Mouse (Mus musculus) left cerebral cortex, postnatal 4 days (tissue): Measurements from ENCODE around the gene Rdx. TPM values are rescaled to one million over a fixed set of nuclear protein-coding genes. Genes with fewer than 3 reads are reported as not detected.
A peak's percentile ranks its signal among the peaks of the same experiment; 100 is the strongest.

Experiments used
- DNase-seq: peaks from one replicate; pipeline ENCODE4 v3.0.0-alpha.2; 2022
- intact Hi-C: fragments of 180-260 bp; cut with DNase I; formaldehyde crosslinking; loops from one replicate; pipeline ENCODE4 v1.15.1; 2025
- total RNA-seq, 2 experiments: library from RNA; stranded (reverse); gene quantifications; 2 replicates each; pipeline ENCODE4 v1.2.3; 2021

Rdx gene
- total RNA-seq, result 10 to 100 TPM; 58.4 to 71.4 TPM

DNA sequence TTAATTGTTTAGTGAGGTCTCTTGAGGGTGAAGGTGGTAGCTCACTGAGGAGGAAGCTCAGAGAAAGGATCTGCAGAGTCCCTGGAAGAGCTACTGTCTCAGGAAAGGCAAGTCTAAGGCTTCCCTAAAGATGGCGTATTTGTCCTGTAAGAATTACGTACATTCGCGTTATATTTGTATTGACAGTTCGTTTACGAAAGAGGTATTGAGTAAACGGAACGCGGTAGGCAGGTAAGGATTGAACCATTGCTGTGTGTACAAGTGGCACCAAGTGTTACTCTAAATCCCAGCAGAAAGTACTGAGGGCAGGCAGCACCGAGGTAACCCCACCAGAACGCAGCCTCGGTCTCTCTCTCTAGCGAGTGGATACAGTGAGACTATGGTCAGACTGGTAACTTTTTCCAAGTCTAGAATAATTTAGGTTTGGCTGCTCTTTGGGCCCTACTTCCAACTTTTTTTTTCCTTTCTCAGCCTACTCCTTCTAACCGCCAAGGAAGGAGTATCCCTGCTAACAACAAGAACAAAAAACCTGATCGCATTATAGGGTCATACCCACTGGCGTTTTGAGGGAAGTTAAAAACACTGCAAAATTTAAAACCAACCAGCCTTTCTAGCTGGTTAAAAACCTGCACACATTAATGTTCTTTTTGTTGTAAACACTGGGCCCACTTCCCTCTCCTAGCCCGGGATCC lies at the start of gene Rdx:
Gene Rdx, plus strand, starts transcription at position 45 of the 692 bp plus-strand sequence.
- DNase-seq, result no peak

DNA sequence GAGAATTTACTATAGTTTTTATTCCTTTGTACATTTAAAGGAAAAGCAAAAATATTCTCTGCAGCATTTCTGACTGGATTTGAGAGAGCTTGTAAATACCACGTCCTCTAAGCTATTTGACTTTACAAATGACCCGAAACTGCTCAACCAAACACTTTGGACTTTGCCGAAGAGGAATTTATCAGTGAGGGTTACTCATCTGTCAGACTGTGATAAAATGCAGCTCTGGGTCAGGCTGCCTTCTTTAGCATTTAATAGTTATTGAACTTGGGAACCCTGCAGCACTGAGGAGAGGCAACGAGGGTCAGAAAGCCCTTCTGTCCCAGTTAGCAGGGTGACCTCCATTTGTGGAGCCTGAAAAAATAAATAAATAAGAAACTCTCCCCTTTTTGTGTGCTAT lies 43.5 kb upstream of the Rdx start:
- no peak for DNase-seq
- intact Hi-C loops, result no loop called here

More for the DNA sequence above, at the start of gene Rdx:
- intact Hi-C loops, result no loop called here

DNA sequence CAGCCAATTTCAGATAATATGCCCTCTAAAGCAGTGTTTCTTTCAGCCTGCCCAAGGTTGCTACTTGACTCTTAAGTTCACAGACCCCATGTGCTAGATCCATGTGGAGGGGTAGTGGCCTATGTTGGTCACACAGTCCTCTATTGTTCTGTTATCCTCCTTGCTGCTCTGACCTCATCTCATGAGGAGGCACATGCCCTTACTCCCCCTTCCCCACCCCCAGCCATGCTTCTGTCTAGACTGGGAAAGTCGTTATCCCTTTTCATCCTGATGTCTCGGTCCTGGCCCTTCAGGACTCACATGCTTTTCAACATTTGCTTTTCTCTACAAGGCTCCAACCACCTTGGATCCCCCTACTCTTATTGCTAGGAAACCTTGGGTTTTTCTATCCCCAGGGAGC lies 39.6 kb upstream of the Rdx start:
- intact Hi-C loops, result no loop called here
- no peak for DNase-seq

DNA sequence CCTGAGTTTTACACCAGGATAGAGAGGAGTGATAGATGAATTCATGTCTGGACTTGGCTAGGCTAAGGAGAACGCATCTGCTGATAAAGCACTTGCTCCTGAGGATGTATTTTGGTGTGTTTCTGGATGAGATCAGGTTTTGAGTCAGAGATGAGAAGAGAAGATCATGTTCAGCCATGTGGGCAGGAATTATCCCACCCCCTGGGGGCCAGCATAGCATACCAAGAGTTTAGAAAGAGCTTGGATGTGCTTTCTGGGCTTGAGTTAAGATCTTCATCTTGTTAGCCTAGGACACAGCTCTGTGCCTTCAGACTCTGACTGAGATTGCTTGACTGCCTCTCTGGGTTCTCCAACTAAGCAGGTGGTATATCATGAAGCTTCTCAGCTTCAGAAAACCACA lies 38.5 kb upstream of the Rdx start:
- no peak for DNase-seq
- intact Hi-C loops, result no loop called here

DNA sequence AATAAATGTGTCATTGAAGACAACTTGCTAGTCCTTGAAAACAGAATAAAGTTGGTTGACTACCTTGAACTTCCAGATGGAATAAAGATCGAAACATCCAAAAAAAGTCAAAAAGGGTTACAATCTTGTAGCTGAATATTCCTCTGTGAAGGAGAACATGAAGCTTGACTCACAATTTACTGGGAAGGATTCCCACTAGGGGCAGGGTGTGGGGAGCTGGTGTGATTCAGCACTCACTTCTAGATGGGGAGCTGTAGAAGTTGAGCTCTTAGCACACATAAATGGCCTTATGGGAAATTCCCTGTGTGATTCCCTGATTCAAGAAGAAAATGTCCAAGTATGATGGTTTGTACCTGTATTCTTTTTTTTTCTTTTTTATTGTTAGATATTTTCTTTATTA lies 34.7 kb upstream of the Rdx start:
- intact Hi-C loops, result no loop called here
- DNase-seq, result no peak

DNA sequence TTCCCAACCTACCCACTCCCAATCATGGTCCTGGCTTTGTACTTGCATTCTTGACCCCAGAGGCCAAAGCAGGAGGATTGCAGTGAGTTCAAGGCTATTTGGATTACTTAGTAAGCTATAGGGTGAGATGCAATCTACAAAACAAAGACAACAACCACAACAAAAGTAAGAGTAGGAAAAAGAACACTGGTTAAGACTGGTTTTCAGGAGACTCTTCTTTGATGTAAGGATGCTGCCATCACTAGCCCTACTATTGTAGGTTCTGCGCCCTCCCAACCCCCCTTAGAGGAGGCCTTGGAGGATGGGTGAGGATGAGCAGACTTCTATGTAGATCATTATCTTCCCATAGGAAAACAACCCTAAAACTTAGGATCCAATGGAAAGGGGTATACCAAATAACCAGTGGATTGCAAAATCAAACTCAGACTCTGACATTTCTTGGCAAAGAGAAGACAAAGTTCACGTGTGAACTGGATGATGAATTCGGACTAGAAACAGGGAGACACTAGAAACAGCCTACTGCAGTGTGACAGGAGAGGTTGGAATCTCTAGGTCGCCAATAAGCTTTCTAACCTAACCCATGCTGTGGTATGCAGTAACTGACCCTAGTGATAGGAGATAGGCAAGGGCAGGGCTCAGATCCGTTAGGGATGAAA lies 34.1 kb upstream of the Rdx start:
- intact Hi-C loops, result no loop called here

DNA sequence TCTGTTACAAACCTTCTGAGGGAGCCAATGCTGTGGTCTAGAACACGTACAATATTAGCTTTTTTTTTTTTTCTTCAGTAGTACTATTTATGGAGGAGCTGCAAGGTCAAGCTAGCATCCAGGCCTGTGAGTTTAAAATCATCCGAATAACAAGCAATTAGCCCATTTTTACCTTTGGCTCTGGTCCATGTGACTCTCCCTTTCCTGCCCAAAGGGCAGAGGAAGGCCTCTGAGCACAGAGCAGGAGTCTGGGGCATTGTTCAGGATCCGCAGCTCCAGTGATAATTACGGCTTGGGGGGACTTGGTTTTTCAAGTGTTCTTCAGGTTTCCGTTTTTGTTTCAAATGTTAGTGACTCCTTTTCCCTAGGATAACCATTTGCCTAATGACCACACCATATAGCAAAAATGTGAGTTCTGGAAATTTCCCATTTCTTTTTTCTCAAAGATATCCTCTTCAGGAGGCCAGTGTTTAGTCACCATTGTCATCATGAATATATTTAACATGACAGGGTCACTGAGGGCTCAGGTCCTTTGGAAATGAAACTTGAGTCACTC lies 33.0 kb upstream of the Rdx start:
- DNase-seq, result no peak
- intact Hi-C loops, result no loop called here

More for the DNA sequence above, 34.1 kb upstream of the Rdx start:
- DNase-seq, result no peak

DNA sequence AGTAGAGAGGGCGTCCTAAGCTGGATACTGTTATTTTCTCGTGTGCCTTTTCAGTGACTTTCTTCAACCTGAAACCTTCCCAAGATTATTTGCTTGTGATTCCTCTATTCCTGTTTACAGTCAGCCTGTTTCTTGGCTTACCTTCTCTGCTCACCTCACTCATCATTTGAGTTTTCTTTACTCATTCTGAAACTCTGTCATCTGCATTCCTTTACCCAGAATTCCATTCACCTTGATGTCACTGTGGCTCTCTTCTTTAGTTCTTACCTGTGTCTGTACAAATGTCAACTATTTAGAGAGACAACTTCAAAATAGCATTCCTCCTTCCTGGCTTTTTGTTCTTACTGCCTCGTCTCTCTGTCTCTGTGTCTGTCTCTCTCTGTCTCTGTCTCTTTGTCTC lies 29.9 kb upstream of the Rdx start:
- intact Hi-C loops, result no loop called here
- no peak for DNase-seq

DNA sequence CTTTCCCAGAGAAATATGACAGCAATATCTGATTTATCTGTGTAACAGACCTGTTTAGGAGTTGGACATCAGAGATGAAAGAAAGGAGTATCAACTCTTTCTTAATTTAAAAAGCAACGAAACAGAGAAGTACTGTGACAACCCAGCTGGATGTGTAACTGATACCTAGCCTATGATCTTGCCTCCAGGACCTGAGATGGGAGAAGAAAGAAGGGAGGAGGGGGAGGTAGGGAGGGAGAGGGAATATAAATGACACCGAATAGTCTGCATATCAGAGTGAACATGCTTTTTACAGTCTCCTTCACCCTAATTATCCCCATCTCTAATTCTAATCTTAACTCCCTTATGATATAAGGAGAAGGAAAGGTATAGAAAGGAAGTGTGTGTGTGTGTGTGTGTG lies 29.1 kb upstream of the Rdx start:
- DNase-seq, result no peak
- intact Hi-C loops, result no loop called here

DNA sequence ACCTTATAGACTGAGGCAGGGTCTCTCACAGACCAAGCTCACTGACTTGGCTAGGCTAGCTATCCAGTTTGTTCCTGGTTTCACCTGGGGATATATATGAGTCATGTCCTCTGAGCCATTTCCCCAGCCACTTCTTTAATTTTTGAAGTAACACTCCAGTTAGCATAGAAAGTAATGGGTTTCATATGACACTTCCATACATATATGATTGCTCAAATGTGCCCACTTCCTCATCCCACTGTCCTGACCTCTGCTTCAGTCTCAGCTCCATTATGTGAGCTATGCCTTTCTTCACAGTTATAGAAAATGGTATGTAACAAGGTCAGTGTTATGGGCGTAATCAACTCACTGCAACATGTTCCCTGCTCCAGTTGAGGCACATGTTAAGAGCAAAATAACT lies 28.5 kb upstream of the Rdx start:
- intact Hi-C loops, result no loop called here
- DNase-seq, result no peak

DNA sequence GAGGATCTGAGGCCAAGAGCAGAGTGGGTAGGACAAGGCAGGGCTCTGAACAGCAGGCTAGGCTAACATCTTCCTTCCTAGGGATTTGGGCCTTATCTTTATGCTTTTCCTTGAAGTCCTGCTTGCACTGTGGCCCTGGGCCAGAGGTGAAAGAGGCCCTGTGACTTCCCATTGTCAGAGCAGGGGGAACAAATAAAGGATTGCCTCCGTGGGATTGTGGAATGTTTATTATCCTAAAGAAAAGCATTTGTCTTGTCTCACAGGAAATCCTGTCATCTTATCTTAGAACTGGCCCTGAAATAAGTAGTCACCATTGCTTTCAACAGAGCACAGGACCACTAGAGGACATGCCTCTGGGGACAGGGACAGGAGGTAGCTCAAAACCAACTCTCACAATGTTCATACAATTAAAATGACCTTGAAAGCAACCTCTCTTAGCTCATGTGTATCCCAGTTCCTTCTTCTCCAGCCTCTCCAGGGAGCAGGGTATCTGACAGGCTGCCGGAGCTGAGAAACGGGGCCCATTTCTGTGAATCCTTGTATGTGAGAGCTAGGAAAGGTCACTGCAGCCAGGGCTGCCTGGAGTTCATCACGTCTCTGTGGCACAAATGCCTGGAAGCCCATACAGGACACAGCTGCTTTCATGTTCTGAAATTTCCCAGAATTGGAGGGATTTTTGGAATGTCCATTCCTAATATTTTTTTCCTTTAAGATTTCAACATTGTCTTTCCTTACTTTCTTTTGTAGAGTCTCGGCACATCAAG lies 19.5 kb upstream of the Rdx start:
- intact Hi-C loops, result no loop called here
- no peak for DNase-seq

DNA sequence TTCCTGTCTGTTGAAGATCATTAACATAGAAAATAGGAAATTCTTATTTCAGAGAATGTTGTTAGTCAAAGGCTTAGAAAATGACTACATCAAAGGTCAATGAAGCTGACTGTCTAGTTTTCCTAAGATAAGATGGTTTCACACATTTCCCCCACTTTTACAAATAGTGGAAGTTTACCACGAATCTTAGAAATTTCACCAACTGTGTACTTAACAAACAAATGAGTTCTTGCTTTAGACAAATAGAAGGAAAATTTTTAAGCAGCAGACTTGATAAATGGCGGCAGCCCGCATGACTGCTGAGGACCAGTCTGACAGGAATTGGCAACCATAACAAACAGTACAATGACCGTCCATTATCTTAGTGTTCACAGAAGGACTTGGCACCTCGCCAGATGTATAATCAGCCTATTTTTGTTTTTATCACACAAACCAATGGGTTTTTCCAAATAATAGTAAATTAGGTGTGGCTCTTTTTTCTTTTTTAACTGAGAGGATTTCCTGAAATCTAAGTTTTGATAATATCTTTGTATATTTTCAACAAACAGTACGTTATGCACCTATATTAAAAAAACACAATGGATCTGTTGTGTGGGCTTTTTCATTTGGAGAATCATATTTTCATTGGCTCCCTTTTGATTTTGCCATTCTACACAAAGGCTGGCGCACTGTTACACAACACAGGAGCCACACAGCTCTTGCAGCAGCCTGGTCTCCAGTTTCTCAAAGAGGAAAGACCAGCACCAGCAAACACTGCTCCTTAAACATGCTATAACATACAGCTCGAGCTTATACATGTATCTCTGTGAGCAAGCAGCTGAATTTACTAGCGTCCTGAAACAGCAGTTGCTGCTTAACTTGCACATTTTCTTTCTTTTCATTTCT lies 18.2 kb upstream of the Rdx start:
- intact Hi-C loops, result no loop called here
- no peak for DNase-seq

DNA sequence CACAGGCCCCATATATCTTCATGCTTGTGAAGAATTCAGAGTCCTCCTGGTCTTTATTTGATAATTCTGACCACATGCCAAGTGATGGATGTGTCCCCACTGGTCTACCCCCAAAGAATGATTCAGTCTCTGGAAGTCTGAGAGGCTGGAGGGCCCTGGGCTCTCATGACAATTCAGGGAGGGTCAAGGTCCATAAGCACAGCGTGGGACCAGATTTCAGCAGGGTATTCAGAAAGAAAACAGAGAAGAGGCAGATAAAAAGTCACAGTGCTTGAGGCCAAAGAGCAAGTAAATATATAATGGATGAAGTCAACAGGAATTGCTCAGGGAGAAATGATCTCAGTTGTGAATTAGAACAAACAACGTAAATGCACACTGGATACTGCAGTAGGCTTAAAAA lies 15.5 kb upstream of the Rdx start:
- intact Hi-C loops, result no loop called here
- no peak for DNase-seq

DNA sequence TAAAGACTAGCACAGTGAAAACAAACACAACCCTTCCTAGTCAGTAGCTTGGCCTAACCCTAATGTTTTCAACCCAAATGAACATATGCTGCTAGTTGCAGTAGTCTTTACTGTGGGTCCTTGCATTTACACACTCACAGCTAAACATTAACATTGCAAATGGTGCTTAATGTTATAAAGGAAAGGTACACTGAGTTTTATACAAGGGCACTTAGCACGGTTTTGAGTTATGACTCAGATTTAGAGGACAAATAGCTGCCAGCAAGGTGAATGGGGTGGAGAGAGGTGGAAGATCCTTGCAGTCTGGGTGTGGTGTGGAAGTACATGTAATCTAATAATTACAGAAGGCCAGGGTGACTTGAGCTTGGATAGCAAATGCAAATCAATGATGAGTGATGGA lies 9.5 kb upstream of the Rdx start:
- intact Hi-C loops, result no loop called here
- DNase-seq, result no peak

DNA sequence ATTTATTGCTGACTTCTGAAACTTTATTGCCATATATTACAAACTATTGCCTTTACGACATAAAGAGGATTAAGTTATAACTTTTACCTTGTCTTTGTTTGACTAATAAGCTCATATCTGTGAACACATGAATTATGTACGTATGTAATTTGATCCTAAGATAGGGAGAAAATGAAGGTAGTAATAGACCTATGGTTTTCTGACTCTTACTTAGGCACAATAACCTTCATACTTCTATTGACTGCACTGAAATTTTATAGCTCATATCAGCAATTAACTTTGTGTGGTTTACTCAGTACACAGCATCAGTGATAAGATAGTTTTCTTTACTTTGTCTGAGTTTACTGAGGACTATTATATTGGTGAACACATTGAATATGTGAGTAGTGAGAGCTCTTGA lies 5.3 kb upstream of the Rdx start:
- intact Hi-C loops, result no loop called here

DNA sequence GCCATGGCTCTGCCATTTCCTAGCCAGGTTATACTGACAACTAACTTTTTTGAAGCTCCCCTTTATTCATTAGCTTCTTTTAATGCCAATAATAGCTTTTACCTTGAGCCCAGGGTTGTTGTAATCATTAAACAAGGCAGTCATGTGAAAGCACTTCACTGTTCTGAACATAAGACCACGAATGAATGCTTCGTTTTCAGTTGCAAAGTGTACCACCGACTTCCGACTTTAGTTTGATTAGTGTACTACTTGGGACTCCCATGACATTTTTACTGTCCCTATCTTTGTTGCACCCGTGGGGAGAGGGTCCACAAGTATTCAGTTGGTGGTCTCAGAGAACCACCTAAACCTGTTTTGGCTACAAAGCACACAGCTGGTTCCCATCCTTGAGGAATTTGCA lies 287 bp upstream of the Rdx start:
- no peak for DNase-seq
- intact Hi-C loops, result no loop called here

More for the DNA sequence above, 5.3 kb upstream of the Rdx start:
- no peak for DNase-seq

DNA sequence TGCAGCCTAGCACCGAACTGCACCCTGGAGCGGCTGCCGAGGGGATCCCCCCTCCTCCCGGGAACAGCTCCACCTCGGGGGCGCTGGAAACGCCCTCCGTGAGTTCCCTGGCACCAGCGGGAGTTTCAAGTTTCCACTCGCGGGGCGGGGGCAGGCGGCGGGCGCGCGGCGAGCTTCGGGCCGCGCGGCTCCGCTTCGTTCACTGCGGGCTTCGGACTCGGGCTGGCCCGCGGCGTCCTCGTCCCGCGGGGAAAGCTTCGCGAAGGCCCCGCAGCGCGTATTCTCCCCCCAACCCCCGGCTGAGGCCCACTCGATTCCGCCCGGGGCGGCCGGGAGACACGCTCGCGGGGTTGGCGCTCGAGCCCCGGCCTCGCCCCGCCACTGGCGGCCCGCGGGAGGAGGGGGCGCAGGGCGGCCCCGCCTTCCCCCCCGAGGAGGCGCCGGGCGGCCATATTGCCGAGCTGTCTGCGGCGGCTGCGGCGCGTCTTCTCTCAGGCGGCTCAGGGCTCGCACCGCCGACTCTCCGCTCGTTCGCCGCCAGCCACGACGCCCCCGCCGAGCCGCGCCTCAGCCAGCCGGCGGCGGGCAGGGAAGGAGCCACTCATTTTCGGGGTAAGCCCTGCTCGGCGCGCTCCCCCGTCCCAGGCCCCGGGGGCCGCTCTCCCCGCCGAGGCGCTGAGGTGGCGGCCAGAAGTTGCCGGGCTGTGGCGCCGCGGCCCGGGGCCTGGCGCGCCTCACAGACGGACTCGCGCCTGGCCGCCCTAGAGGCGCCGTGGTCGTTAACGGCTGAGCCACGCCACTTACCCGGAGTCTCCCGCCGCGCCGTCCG lies 1.1 kb downstream of the Rdx start:
- intact Hi-C loops, result no loop called here
- peak; percentile 83 for DNase-seq

DNA sequence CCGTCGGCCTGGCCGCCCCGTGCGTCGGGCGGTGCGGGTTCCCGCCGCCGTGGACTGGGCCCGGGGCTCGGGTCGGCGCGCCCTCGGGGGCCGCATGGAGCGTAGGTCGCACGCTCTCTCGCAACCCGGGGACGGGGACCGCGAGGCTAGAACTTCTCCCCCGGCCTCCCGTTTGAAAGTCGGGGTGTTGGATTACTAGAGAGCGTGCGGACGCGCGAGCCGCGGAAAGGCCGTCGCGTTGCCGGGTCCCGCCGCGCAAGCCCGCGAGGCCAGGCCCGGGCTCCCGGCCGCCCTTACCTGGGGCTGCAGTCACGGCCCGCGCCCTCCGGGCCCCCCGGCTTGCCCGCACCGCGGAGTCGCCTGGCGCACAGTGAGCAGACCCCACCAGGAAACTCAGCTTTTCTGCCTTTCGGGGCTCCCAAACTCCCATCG lies 1.7 kb downstream of the Rdx start:
- intact Hi-C loops, result no loop called here
- no peak for DNase-seq

DNA sequence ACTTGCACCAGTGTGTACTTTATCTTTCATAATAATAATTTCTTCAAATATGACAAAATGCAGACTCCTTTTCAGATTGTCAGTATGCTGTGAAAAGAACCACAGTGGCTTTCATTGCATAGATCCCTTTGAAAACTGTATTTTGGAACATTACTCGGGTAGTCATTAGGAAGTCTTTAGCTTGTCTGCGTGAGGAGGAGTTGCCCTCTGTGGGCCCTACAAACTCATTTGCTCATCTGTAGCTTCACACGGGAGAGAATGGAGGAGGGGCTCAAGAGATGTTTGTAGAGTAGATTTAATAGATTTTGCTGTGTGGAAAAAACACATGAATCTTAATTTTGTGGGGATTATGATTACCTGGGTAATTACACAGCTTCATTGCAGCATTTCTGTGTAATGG lies 2.6 kb downstream of the Rdx start:
- intact Hi-C loops, result no loop called here
- DNase-seq, result no peak

DNA sequence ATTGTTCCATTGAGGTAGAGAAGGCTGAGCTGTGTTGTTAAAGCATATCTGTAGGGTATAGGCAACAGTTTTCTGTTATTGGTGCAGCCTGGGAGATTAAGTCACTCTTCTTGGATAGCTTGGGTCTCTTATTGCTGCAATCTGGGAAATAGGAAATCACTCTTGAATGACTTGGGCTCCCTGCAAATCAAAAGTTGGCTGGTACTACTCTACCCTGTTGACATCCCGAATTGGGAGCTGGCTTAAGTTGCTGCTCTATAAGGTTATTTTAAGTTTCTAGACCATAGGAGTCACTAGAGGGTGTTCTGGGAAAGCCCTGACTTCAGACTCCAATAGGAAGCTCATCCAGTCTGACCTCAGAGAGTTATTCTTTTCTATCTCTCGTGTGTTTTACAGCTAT lies 3.4 kb downstream of the Rdx start:
- intact Hi-C loops, result no loop called here
- no peak for DNase-seq
